Mouse (Mus musculus): ENCODE measurements around the gene H60b. TPM values are rescaled to one million over a fixed set of nuclear protein-coding genes. Genes with fewer than 3 reads are reported as not detected.
"Not testable (repeated sequence)": the region's sequence is repeated elsewhere in the genome, so short reads cannot be mapped to it uniquely, and the experiment has no call there.

H60b gene
- polyA plus RNA-seq, 1 experiment from 2014 or later = 0.56 TPM

DNA sequence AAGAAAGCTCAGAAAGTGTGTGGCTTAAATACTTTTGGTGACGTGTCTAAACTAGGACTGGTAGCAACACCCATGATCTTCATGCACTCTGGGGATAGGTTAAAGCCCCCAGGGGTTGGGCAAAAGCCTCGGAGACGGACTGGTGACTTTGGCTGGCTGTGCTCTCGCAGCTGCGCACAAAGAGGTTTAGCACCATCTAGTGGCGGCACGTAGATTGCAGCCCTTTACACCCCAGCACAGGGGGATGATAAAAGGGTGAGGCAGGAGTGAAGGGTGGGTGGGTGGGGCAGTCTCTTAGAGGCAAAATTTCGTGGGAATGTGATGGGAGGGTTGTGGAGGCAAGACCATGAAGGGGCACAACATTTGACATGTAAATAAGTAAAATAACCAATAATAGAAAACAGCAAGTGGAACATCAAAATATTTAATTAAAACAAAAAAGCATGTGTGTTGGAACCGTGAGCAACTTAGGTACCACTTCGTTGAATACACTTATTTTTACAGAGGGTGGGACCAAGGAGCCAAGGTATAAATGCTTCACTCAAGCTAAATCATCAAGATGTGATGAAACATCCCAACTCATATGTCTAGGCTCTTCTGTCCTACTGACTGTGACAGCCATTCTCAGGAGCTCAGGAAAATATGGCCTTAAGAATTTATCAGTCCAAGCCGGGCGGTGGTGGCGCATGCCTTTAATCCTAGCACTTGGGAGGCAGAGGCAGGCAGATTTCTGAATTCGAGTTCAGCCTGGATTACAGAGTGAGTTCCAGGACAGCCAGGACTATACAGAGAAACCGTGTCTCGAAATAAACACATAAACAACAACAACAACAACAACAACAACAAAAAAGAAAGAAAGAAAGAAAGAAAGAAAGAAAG, 5.6 kb downstream of the H60b start:
- ATAC-seq (replicated peaks; ENCODE audit: extremely low read depth, insufficient read depth, low FRiP score); H3K36me3 ChIP-seq (ENCODE audit: control insufficient read depth, insufficient read depth); H3K27ac ChIP-seq (ENCODE audit: low read length); H3K4me1 ChIP-seq (ENCODE audit: control insufficient read depth, insufficient read depth, low read length); H3K9me3 ChIP-seq (replicated peaks; ENCODE audit: control insufficient read depth, low read length); H3K9ac ChIP-seq (ENCODE audit: low read length): not testable (repeated sequence)
- 30% methylated on average over 14 of the region's 16 CpGs for WGBS
- Histone ChIP-seq H3K4me2 (ENCODE audit: low read depth, low read length) (peak overlapping the region; percentile 48), H3K4me3 (ENCODE audit: low read length) (peak overlapping the region; percentile 12; the same call in 1 of the 2 replicates), H3K27me3 (ENCODE audit: control insufficient read depth, insufficient read depth, low read length) (peaks cover 12% of the 10 kb centered on the region)

DNA sequence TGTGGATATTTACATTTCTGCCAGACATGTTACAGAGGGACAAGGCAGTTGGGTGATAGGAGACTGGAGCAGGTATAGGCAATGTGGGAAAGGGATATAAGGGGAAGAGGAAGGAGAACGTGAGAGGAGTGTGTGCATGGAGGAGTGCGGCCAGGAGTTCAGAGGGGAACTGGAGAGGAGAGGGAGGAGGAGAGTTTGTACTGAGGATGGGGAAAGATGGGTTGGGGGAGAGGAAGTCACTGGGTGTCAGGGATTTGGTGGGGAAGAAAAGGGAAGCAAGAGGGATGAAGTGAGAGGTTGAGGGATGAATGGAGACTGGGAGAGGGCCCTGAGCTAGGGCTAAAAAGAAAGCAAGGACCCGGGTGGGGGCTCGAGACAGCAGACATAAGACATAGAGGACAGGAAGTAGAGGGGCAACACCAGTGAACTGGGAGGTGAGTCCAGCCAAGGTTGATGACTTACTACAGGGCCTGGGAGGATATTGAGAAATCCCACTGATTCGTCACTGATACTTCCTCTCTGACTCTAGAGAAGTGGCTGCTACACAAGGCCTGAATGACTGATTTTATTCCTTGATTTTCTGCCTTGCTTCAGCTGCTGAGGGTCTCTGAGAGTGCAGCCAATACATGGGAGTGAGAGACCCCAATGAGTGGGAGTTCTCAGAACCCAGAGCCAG, 7.1 kb downstream of the H60b start:
- WGBS = 57% methylated on average over 5 of the region's 5 CpGs
- ATAC-seq (replicated peaks; ENCODE audit: extremely low read depth, insufficient read depth, low FRiP score) = not testable (repeated sequence)

DNA sequence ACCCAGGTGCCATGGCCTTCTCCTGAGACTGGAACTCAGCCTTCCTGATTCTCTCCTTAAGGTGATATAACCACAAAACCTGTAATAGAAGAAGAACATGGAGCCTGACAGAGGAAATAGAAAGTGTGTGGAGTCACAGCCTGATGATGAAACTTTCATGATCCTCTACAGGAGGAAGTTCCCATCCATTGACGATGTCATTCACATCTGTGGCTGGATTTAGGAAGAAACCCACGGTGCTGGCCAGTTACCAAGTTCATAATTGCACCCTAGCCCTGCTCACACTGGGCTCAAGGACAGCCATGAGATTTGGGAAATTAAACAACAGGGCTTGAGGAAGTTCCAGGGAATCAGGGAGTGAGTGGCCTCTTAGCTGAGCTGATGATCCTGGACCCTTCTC, 7.6 kb downstream of the H60b start:
- not testable (repeated sequence) for H3K9ac ChIP-seq (ENCODE audit: low read length); H3K4me3 ChIP-seq (ENCODE audit: low read length); H3K4me2 ChIP-seq (ENCODE audit: low read depth, low read length); H3K27ac ChIP-seq (ENCODE audit: low read length); ATAC-seq (replicated peaks; ENCODE audit: extremely low read depth, insufficient read depth, low FRiP score); H3K4me1 ChIP-seq (ENCODE audit: control insufficient read depth, insufficient read depth, low read length); H3K9me3 ChIP-seq (replicated peaks; ENCODE audit: control insufficient read depth, low read length); H3K27me3 ChIP-seq (ENCODE audit: control insufficient read depth, insufficient read depth, low read length); H3K36me3 ChIP-seq (ENCODE audit: control insufficient read depth, insufficient read depth)
- WGBS = 61% methylated on average over 2 of the region's 2 CpGs

More for the DNA sequence above, 7.1 kb downstream of the H60b start:
- H3K4me3 ChIP-seq (ENCODE audit: low read length); H3K9ac ChIP-seq (ENCODE audit: low read length); H3K36me3 ChIP-seq (ENCODE audit: control insufficient read depth, insufficient read depth); H3K4me1 ChIP-seq (ENCODE audit: control insufficient read depth, insufficient read depth, low read length); H3K9me3 ChIP-seq (replicated peaks; ENCODE audit: control insufficient read depth, low read length); H3K27ac ChIP-seq (ENCODE audit: low read length); H3K27me3 ChIP-seq (ENCODE audit: control insufficient read depth, insufficient read depth, low read length); H3K4me2 ChIP-seq (ENCODE audit: low read depth, low read length): not testable (repeated sequence)

DNA sequence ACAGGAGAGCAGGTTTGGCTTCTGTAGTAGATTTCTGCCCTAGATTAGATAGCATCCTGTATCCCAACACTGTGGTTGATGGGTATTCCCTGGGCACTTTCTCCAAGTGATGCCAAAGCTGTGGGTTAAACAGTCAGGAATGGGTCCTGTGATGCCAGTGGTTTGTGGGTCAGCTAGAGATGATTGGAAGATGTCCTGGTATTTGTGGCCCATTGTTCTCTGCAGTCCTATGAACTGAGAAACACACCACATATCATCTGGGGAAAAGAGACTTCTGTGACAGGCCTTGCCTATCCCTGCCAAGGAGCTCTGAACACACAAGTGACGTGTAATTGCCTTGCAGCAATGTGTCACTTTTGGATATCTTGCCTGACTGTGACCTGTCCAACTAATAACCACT, 8.7 kb downstream of the H60b start:
- not testable (repeated sequence) for H3K27ac ChIP-seq (ENCODE audit: low read length); H3K9ac ChIP-seq (ENCODE audit: low read length); H3K4me3 ChIP-seq (ENCODE audit: low read length); H3K4me2 ChIP-seq (ENCODE audit: low read depth, low read length); ATAC-seq (replicated peaks; ENCODE audit: extremely low read depth, insufficient read depth, low FRiP score); H3K4me1 ChIP-seq (ENCODE audit: control insufficient read depth, insufficient read depth, low read length); H3K36me3 ChIP-seq (ENCODE audit: control insufficient read depth, insufficient read depth); H3K27me3 ChIP-seq (ENCODE audit: control insufficient read depth, insufficient read depth, low read length); H3K9me3 ChIP-seq (replicated peaks; ENCODE audit: control insufficient read depth, low read length)
- WGBS = 65% methylated on average over 1 of the region's 1 CpGs

DNA sequence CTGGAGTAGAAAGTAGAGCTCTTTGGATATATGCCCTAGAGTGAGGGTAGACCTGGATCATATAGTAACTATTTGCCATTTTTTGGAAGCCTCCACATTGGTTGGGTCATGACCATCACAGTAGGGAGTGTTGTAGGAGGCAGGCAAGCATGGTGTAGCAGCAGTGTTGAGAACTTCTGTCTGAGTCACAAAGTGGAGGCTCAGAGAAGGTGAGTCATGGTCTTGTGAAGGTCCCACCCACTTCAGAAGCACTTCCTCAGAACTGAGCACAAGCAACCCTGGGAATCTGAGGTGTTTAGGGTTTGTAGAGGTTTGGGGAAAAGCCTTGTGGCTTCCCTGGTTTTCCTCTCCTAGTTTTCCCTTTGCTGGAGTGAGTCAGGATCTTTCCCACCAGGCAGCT, 10.7 kb downstream of the H60b start:
- not testable (repeated sequence) for H3K36me3 ChIP-seq (ENCODE audit: control insufficient read depth, insufficient read depth); H3K9ac ChIP-seq (ENCODE audit: low read length); H3K4me1 ChIP-seq (ENCODE audit: control insufficient read depth, insufficient read depth, low read length); H3K27ac ChIP-seq (ENCODE audit: low read length); H3K4me3 ChIP-seq (ENCODE audit: low read length); H3K27me3 ChIP-seq (ENCODE audit: control insufficient read depth, insufficient read depth, low read length); ATAC-seq (replicated peaks; ENCODE audit: extremely low read depth, insufficient read depth, low FRiP score); H3K4me2 ChIP-seq (ENCODE audit: low read depth, low read length); H3K9me3 ChIP-seq (replicated peaks; ENCODE audit: control insufficient read depth, low read length)

DNA sequence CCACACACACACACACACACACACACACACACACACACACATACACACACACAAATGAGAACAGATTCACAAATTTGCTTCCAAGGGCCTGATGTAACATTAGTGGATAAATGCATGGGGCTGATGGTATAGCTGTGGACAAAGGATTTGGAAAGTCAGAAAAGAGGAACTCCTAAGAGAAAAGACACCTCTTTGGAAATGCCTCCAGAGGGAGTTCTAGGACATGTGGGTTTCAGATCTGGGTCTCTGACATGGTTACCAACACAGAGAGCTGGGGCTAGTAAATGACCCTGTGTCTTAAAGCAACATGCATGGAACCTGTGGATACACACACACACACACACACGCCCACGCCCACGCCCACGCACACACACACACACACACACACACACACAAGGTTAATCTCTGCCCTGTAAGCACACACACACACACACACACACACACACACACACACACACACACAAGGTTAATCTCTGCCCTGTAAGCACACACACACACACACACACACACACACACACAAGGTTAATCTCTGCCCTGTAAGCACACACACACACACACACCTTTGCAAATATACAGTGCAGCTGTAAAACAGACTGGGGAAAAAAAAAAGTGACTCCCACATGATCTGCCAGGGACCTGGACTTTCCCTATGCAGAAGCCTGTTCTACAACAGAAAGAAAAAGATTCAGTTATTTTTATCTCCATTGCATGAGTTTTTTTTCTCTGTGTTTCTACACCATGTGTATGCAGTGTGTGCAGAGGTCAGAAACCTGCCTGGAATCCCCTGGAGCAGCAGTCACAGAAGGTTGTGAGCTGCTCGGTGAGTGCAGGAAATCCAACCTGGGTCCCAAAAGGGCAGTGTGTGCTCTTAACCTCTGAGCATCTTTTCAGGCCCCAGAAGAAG, 14.3 kb downstream of the H60b start:
- H3K4me3 ChIP-seq (ENCODE audit: low read length) = 0 out of 2 replicates have a peak overlapping the region, but pooled peaks have one; percentile 10
- not testable (repeated sequence) for H3K36me3 ChIP-seq (ENCODE audit: control insufficient read depth, insufficient read depth); H3K9me3 ChIP-seq (replicated peaks; ENCODE audit: control insufficient read depth, low read length); H3K4me1 ChIP-seq (ENCODE audit: control insufficient read depth, insufficient read depth, low read length); ATAC-seq (replicated peaks; ENCODE audit: extremely low read depth, insufficient read depth, low FRiP score); H3K9ac ChIP-seq (ENCODE audit: low read length); H3K27me3 ChIP-seq (ENCODE audit: control insufficient read depth, insufficient read depth, low read length); H3K27ac ChIP-seq (ENCODE audit: low read length)
- 45% methylated on average over 4 of the region's 5 CpGs for WGBS
- peak overlapping the region; percentile 50 for H3K4me2 ChIP-seq (ENCODE audit: low read depth, low read length)

DNA sequence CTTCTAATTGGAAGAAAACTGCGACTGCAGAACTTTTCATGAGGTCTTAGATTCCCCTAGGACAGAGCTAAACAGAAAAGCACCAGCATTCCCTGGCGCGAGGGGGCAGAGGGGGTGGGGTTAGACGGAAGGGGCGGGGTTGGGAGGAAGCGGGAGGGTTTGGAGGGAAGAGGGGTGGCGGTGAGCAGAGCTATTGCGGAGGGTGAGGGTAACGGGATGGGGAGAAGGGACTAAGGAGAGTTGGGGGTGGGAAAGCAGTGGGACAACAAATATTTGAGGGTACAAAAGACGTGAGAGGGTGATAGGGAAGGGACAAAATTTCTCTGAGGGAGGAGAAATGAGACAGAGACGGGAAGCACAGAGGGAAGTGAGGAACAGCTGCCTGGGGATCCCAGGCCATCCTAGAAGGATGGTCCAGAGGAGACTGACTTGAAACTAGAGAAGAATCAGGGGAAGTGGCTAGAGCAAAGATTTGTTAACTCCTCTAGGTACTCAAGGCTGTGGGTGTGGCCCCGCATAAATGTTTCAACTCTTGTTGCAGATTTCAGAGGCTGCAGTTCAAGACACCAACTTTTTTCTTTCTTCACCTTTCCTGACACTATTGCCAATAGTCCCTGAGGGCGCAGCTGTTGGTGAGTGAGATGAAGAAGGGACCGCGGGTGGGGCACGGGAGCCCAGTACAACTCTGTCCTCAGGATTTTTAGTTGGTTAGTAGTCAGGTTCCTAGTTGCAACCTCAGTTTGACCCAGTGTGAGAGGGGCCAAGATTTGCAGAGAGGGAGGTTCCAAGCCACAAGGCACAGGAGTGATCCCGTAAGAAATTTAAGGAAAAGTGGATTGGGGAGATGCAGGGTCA, 15.2 kb downstream of the H60b start:
- H3K27ac ChIP-seq (ENCODE audit: low read length); H3K4me1 ChIP-seq (ENCODE audit: control insufficient read depth, insufficient read depth, low read length); H3K36me3 ChIP-seq (ENCODE audit: control insufficient read depth, insufficient read depth); H3K9ac ChIP-seq (ENCODE audit: low read length); H3K9me3 ChIP-seq (replicated peaks; ENCODE audit: control insufficient read depth, low read length); H3K27me3 ChIP-seq (ENCODE audit: control insufficient read depth, insufficient read depth, low read length): not testable (repeated sequence)
- ATAC-seq (replicated peaks; ENCODE audit: extremely low read depth, insufficient read depth, low FRiP score) = 0 out of 2 replicates have a peak, but pooled peaks have one; percentile 52
- WGBS = 14% methylated on average over 11 of the region's 17 CpGs
- Histone ChIP-seq H3K4me3 (ENCODE audit: low read length) (0 out of 2 replicates have a peak overlapping the region, but pooled peaks have one; percentile 10), H3K4me2 (ENCODE audit: low read depth, low read length) (peak overlapping the region; percentile 50)

DNA sequence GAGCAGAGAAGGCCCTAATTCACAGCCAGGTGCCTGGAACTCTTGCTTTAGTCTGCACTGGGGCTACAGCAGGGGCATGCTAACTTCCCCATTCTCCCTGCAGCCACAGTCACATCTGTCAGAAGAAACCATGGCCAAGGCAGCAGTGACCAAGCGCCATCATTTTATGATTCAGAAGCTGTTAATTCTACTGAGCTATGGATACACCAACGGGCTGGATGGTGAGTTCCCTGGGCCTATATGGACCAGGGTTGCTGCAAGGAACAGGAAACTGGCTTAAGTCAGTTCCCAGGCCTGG, 15.8 kb downstream of the H60b start:
- H3K9me3 ChIP-seq (replicated peaks; ENCODE audit: control insufficient read depth, low read length); ATAC-seq (replicated peaks; ENCODE audit: extremely low read depth, insufficient read depth, low FRiP score): not testable (repeated sequence)
- WGBS = 89% methylated on average over 2 of the region's 2 CpGs

More for the DNA sequence above, 15.8 kb downstream of the H60b start:
- H3K27ac ChIP-seq (ENCODE audit: low read length); H3K27me3 ChIP-seq (ENCODE audit: control insufficient read depth, insufficient read depth, low read length); H3K36me3 ChIP-seq (ENCODE audit: control insufficient read depth, insufficient read depth); H3K9ac ChIP-seq (ENCODE audit: low read length); H3K4me1 ChIP-seq (ENCODE audit: control insufficient read depth, insufficient read depth, low read length); H3K4me2 ChIP-seq (ENCODE audit: low read depth, low read length); H3K4me3 ChIP-seq (ENCODE audit: low read length): not testable (repeated sequence)

Measured in heart, embryonic 16.5 days (tissue).